Mouse (Mus musculus) MEL-GATA-1-ER (cell line): ENCODE data around the gene 1700030K09Rik.

Source experiments
- DNase-seq: peaks from one replicate; pipeline ENCODE4 v3.0.0-alpha.2; 2012; ENCODE audit warnings: low read depth; ENCODE audit errors: extremely low read depth

1700030K09Rik gene

DNA sequence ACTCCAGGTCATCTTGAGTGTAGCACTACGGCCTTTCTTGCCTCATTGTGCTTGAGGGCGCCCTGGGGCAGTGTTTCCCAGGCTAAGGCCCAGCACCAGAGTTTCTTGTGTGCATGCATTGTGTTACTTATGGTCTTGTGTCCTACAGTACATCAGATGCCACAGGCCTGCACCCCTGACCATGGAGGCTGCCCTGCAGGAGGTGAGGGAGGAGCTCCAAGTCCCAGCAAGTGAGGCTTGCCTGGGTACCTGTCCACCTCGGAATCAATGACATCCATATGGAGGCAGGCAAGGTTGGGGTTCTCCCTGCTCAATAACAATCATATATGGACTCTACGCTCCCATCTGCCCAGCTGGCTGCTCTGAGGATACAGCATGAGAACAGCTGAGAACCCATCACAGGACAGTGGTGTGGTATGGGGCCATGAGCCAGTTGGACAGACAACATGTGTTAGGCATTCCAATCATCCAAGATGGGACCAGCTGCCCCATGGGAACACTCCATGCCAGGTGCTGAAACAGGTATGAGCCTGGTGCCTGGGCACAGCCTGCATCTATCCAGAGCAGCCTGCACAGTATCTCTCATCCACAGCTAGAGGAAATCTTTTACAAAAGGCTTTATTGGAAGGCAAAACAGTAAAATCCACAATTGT, 16.3 kb downstream of the 1700030K09Rik start:
- DNase-seq = no peak

GRCm38 (mm10) chr8:72464211-72464610, 20.5 kb downstream of the 1700030K09Rik start:
- no peak for DNase-seq

DNA sequence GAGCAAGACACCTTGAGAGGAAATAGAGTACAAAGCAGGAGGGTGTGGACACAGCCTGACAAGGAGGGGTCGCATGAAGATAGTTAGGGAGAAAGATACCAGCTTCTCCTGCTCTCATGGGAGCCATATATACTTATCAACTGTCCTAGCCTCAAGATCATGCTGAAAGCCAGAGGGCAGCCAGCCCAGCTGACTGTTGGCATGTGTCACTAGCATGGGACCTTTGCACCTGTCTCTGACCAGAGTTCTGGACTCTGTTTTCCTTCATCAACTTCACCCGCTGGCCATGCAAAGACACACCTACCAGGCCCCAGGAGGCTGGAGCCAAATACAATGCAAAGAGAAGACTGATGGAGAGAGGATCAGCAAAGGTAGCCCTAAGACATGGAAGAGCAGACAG, 25.6 kb downstream of the 1700030K09Rik start:
- no peak for DNase-seq

- no peak for DNase-seq
Observed at GRCm38 (mm10) chr8:72469984-72470383, 26.3 kb downstream of the 1700030K09Rik start.

- DNase-seq = no peak
Observed at GRCm38 (mm10) chr8:72470684-72471083, 27.0 kb downstream of the 1700030K09Rik start.

DNA sequence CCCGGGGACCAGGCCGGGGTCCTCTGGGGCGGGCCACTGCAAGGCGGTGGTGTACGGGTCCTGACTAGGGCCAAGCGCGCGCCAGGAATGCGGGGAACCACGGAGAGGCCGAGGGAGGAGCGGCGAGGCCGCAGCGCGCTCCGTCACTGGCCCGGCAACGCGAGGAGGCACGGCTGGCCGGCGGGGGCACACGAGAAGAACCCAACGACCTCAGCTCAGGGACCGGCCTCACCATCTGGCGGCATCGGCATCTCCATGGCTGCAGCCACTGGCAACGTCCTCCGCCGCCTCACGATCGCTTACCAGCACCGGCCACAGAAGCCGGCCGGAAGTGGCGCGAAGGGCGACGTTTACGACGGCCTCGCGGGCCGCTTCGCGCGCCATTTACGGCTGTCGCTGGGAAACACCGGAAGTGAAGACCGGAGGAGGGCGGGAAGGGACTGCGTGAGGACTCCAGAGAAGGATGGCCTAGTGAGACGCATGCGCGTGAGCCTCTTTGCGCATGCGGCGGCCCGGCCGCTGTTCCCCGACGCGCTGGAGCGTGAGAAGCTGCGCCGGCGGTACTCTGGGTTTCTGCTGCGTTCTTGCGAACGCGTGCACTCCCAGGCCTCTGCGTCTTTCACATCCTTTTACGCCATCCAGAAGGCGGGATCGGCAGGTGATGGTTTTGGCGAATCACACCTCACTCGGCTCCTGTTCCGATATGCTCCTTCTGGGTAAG, 31.3 kb downstream of the 1700030K09Rik start, which contains the start of gene Cherp:
Cherp (minus strand) TSS at position 401 of the 721 bp plus-strand sequence.
- DNase-seq = peak; percentile 95

GRCm38 (mm10) chr8:72485456-72486199, 41.9 kb downstream of the 1700030K09Rik start:
- DNase-seq = no peak

DNA sequence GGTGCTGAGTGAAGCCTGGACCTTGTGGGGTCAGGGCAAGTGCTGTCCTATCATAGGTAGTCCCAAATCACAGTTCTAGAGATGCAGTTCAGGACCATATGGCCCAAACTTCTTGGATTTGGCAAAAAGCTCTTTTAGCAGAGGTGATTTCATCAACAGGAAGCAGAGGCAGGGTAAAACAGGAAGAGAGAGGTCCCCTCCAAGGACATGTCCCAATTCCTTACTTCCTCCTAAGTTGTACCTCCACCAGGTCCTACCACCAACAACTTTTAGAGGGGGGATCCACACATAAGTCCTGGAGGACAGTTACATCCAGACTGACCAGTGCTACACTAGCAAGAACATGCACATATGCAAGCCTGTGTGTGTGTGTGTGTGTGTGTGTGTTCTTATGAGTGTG, 43.3 kb downstream of the 1700030K09Rik start:
- DNase-seq = no peak

GRCm38 (mm10) chr8:72491017-72491416, 47.3 kb downstream of the 1700030K09Rik start:
- DNase-seq = no peak

- DNase-seq = no peak
Observed at GRCm38 (mm10) chr8:72491680-72492621, 48.3 kb downstream of the 1700030K09Rik start, which contains the start of gene Slc35e1. Gene Slc35e1 (minus strand): TSS chr8:72492614.

GRCm38 (mm10) chr8:72492622-72493081, 49.0 kb downstream of the 1700030K09Rik start:
- peak; percentile 92 for DNase-seq

DNA sequence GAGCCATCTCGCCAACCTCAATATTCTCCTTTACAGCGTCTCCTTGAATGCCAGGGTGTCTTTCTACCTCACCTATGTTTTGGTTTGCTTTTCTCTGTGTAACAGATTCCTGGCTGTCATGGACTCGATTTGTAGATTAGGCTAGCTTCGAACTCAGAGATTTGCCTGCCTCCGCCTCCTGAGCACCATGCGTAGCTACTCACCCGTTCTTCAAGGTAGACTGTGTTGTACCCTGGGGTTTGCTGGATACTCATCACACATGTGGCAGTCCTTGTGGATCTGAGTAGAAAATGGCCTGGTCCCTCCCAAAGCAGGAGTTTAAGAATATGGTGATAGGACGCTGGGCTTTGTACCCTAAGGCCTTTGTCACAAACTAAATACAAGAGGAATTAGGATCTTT, 49.7 kb downstream of the 1700030K09Rik start:
- no peak for DNase-seq

DNA sequence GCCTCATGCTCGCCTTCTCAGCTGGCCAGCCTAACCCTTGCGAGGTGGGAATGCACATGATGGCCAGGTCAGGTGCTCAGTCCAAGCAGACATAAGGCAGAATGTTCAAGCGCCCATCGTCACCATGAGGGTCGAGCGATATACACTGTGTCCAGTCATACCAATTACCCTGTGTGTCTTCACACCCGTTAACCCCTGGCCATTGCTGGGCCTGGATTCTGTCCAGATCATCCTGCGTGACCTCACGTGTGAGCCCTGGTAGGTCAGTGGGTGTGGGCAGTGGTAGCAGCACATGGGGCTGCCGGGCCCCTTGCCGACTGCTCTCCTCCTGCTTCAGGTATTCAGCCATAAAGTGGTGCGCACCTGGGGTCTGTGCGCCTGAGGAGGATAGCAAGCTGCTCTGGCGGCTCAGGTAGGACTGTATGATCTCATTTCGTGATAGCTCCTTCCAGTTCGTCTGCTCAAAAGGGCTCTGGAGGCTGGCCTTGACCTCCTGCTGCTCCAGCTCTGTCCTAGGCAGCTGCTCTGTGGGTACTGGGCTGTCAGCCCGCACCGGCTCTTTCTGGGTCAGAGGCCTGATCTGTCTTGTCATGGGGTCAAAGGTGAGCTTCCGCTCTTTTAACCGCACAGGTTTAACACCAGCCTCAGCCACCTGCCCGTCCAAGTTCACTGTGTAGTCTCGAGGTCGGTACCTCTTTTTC, 51.9 kb downstream of the 1700030K09Rik start:
- no peak for DNase-seq

DNA sequence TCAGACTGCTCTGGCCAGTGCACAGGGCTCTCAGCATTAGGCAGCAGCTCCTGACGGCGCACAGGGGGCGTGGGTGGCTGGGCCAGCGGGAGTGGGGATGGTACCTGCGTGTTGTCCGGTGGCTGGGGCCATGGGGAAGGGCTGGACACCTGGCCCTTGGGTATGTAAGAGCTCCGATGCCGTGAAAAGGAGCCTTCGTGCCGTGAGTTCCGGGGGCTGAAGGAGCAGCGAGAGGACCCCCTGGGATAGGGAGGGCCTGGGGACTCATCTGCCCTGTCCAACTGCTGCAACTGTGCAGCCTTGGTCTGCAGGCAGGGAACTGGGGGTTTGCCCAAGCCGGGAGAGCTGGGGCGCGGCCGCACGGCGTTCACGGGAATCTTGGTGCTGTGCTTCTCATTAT, 52.5 kb downstream of the 1700030K09Rik start:
- no peak for DNase-seq

DNA sequence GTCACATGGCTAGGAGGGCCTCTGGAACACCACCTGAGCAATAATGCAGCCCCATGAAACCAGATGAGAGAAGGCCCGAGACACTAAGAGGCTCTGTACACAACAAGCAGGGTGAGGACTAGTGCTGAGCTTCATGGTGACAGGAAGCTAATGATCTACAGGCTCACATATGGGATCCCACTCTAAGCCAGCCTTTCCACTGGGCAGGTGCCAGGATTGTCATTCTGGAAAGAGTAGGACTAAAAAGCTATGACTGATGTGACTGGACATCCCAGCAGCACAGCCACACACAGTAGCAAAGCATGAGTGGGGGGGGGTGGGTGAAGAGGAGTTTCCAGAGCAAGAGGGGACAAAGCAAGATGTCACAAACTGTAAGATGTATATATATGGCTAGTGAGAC, 54.2 kb downstream of the 1700030K09Rik start:
- DNase-seq = no peak

- no peak for DNase-seq
Observed at GRCm38 (mm10) chr8:72498527-72498926, 54.8 kb downstream of the 1700030K09Rik start.

DNA sequence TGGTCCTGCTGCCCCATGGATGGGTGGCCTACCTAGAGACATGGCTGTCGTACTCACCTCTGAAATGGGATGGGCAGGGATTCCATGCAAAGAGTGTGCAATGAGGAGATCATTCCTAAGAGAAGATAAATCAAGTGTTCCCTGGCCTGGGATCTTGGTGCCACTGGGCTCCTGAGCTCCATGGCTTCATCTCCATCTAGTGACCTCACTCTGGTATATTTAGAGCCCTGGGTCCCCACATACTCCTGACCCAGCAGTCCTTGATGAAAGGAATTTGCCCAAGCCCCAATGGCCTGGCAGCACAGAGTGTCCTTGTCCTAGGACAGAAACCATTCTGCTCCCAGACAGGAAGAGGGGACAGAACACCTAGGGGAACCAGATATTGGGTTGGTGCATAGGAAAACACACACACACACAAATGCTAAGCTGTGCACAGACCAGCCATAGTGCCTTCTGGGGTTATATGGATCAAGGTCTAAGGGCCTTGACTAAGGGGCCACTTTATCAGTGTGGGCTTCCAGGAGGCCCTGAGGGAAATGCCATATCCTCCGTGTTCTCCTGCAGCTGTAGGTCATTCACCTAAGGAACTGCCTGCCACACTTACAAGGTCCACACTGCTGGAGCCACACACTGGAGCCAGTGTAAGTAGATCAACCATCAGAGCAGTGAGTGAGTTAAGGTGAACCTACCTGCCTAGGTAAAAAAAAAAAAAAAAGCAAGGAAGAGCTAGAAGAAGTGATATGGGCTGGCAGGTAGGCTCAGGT, 56.0 kb downstream of the 1700030K09Rik start:
- no peak for DNase-seq

GRCm38 (mm10) chr8:72500521-72500931, 56.8 kb downstream of the 1700030K09Rik start:
- DNase-seq = no peak

DNA sequence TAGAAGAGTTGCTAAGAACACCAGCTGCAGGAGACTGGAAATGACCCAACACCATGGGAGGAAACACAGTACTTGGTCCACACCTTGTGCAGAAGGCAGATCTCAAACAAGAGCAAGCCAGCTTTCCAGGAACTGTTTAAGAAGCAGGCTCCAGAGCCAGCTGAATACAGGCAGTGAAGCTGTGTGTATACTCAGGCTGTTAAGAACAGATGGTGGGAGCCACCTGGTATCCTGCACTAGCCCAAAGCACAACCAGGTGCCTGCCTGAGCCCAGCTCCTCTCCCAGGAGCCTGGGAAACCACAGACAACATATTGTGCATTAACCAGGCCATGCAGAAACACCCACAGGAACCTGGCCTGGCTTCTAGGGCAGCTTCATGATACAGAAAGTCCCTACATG, 60.5 kb downstream of the 1700030K09Rik start:
- no peak for DNase-seq
